In the genomic region with DNA sequence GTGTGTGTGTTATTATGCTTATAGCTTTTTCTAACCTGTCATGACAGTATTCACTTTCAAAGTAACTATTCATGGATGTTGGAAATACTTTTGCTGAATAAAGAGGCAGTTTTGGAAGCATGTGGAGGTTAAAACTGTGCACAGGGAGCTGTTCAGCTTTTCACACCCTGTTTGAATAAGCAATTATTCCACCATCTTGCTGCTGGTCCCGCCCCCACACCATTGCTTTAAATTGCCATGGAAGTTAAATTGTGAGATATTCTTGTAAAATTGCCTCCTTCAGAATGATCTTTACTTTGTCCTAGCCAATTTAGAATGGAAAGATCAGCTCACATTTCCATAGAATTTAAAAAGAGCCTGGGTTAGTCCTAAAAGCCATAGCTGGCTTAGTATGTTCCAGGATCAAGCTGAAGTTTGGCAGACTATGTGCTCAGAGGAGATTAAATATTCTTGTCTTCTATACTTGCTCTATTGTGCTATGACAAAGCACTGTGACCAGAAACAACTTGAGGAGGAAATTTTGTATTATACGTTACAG, we compare ENCODE assay signal across 20 mouse cellular contexts.
DNase-seq lines count a peak whose midpoint lies in the region; ATAC-seq and TF ChIP-seq lines count a peak whose summit lies in the region.
"Had no signal": no experiment of that assay in that cellular context is flagged by ENCODE, and none has a peak within 500 bp of the region (broad histone marks: within the 10 kb centered on the region; RNA-seq: fewer than 3 reads in every experiment).

No protein-coding gene starts in this region.

- intact Hi-C loops in left cerebral cortex, adult 2 months (cut with DNase I): loop anchor here (5.0 to 10.0 kb wide), 2 partner anchors 127 to 199 kb away; no protein-coding TSS in a partner anchor

- H3K27ac ChIP-seq in cortical plate, adult 2 months (ENCODE audit: insufficient read depth, low read length): peak overlapping the region; percentile 59; the same call in 1 of the 2 replicates
- H3K27ac ChIP-seq in left cerebral cortex, adult 2 months: peak overlapping the region; percentile 89
- no peak overlapping the region for H3K27ac ChIP-seq in neural tube, embryonic 15.5 days (replicated peaks)
- H3K27ac ChIP-seq: forebrain, embryonic 10.5 days; gastrocnemius, adult 2 months; heart, adult 2 months; heart, embryonic 15.5 days; liver, embryonic 12.5 days had no signal

- no peaks in the 10 kb centered on the region for H3K36me3 ChIP-seq in neural tube, embryonic 15.5 days
- H3K36me3 ChIP-seq: forebrain, embryonic 10.5 days; heart, embryonic 15.5 days; liver, embryonic 12.5 days had no signal

- H3K4me1 ChIP-seq in cortical plate, adult 2 months (ENCODE audit: control insufficient read depth, insufficient read depth, low read length): 0 out of 2 replicates have a peak, but pooled peaks cover 1% of the 10 kb centered on the region
- no peaks in the 10 kb centered on the region for H3K4me1 ChIP-seq in neural tube, embryonic 15.5 days
- H3K4me1 ChIP-seq: forebrain, embryonic 10.5 days; heart, embryonic 15.5 days; liver, embryonic 12.5 days had no signal

- DNase-seq in frontal cortex, postnatal 14 days (ENCODE audit: low spot score in 2 of 2): peak; percentile 25 to 42
- peak; percentile 33 to 42 for DNase-seq in left cerebral cortex, adult 2 months (ENCODE audit: extremely low spot score in 1 of 2, low spot score in 2 of 2)
- peak; percentile 15 for DNase-seq in right cerebral cortex, postnatal 14 days
- DNase-seq in adrenal gland, postnatal 36 days: no peak
- no peak for DNase-seq in embryo, embryonic 11 days
- DNase-seq: adrenal gland, postnatal 14 days; cerebellum, adult 8-10 months; gastrocnemius, adult 2 months; heart, adult 2 months; kidney, adult 18-20 months; kidney, postnatal 10 days; lung, embryonic 14.5 days; midbrain, embryonic 14.5 days had no signal

- no peak overlapping the region for H3K9ac ChIP-seq in neural tube, embryonic 15.5 days (replicated peaks)
- H3K9ac ChIP-seq: heart, embryonic 15.5 days; liver, embryonic 12.5 days; lung, embryonic 14.5 days had no signal

- H3K4me3 ChIP-seq in cortical plate, adult 2 months (ENCODE audit: insufficient read depth, low read length): no peak overlapping the region
- H3K4me3 ChIP-seq in left cerebral cortex, adult 2 months: no peak overlapping the region
- H3K4me3 ChIP-seq in neural tube, embryonic 15.5 days (replicated peaks): no peak overlapping the region
- H3K4me3 ChIP-seq: forebrain, embryonic 10.5 days; gastrocnemius, adult 2 months; heart, adult 2 months; heart, embryonic 15.5 days; liver, embryonic 12.5 days had no signal

- H3K27me3 ChIP-seq in neural tube, embryonic 15.5 days (replicated peaks): no peaks in the 10 kb centered on the region
- H3K27me3 ChIP-seq: heart, embryonic 15.5 days; liver, embryonic 12.5 days had no signal

- no peak overlapping the region for H3K4me2 ChIP-seq in neural tube, embryonic 15.5 days
- H3K4me2 ChIP-seq: heart, embryonic 15.5 days; liver, embryonic 12.5 days; lung, embryonic 14.5 days had no signal

- no peaks in the 10 kb centered on the region for H3K9me3 ChIP-seq in neural tube, embryonic 15.5 days (replicated peaks)
- H3K9me3 ChIP-seq: forebrain, embryonic 10.5 days; heart, embryonic 15.5 days; liver, embryonic 12.5 days had no signal

- ATAC-seq in neural tube, embryonic 15.5 days (ENCODE audit: low FRiP score): no peak
- ATAC-seq: activated CD4-positive, CD25-positive, alpha-beta regulatory T cell, adult 4 months; liver, embryonic 12.5 days; Patski had no signal

- no peak for TF ChIP-seq CTCF in cortical plate, adult 2 months (IDR thresholded peaks at IDR 0.05; ENCODE audit: extremely low read depth, insufficient read depth, low read length)
- no peak for TF ChIP-seq CTCF in left cerebral cortex, adult 2 months (IDR thresholded peaks at IDR 0.05)

- WGBS in neural tube, embryonic 15.5 days: 91% methylated on average over 2 of the region's 2 CpGs

- TF ChIP-seq POLR2A in cortical plate, adult 2 months (IDR thresholded peaks at IDR 0.05; ENCODE audit: extremely low read depth, insufficient read depth, low read length): no peak

Comparison
In these comparisons a context has a peak if more than half of its experiments do, and no peak if none do; other contexts are left out.
1. DNase-seq: peak in frontal cortex, postnatal 14 days (2 of 2), left cerebral cortex, adult 2 months (2 of 2) and right cerebral cortex, postnatal 14 days (single experiment); none in adrenal gland, postnatal 36 days (0 of 2) and embryo, embryonic 11 days (single experiment).